Mouse (Mus musculus) left cerebral cortex, postnatal 36 days (tissue): ENCODE measurements at regions not wholly inside any gene's neighbourhood (a gene's known extent, or its start where the extent isn't known, plus 50 kb on each side); places are given as distances from the start of the nearest gene placed in this dataset.
A peak's percentile ranks its signal among the peaks of the same experiment; 100 is the strongest.
"Not testable (repeated sequence)": the region's sequence is repeated elsewhere in the genome, so short reads cannot be mapped to it uniquely, and the experiment has no call there.

Source experiments
- DNase-seq, 2 experiments: peaks; one replicate each; pipeline ENCODE4 v3.0.0; 2021 to 2022; ENCODE audit warnings: low spot score in 2 of 2, mixed read lengths in 1 of 2
- intact Hi-C: fragments of 180-260 bp; cut with DNase I; formaldehyde crosslinking; loops from one replicate; pipeline ENCODE4 v1.15.1; 2025

DNA sequence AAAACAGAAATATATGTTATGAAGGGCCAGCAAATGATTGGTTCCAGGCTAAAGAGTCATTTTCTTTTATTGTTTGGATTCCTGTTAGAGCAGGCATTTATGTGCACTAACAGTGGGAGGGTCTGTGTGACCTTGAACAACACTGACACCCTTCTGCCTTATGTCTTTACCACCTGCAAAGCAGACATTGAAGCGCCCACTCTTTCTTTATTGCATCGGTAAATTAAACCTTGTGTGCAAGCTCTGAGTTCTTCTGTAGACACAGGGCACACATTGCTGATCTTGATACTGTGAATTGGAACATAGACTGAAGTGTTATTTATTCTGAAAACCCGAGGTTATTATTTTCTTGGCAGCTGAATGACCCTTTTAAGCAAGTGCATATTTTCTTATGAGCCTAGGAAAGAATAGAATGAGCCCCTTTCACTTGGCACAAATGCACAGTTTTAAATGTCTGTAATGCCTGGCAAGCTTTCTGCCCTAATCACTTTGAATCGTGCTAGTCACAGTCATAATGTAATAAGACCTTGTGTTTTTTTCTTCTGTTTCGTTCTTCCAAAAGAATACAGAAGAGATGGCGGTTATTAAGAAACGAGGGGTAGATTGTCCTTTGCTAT is 125.1 kb upstream of the Cobl start:
- no peak for DNase-seq
- intact Hi-C loops: no loop called here

- DNase-seq, intact Hi-C loops: not testable (repeated sequence)
These were observed 120.3 kb upstream of the Cobl start for GRCm38 (mm10) chr11:12584851-12585680.

GRCm38 (mm10) chr11:12578999-12579576 is 114.3 kb upstream of the Cobl start:
- intact Hi-C loops: no loop called here

DNA sequence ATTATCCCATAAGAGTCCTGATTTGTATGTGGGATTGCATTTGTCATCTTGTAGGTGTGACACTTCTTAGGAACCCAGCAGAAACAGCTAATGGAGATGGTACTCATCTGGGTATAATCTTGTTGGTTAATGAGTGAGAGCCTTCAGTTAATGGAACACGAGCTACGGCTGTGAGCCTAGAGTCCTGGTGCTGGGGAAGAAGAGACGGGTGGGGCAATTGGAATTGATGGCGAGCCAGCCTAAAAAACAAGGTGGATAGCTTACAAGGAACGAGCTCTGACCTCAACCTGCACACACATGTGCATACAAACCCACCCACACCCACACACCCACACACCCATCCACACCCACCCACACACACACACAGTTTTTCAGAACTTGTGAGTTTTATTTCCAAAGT is 94.9 kb upstream of the Cobl start:
- DNase-seq: no peak
- intact Hi-C loops: loop anchor here (5.0 kb wide), 1 partner anchor 747 kb away; no protein-coding TSS in a partner anchor

More at GRCm38 (mm10) chr11:12578999-12579576, 114.3 kb upstream of the Cobl start:
- DNase-seq: peak; percentile 61 to 62

DNA sequence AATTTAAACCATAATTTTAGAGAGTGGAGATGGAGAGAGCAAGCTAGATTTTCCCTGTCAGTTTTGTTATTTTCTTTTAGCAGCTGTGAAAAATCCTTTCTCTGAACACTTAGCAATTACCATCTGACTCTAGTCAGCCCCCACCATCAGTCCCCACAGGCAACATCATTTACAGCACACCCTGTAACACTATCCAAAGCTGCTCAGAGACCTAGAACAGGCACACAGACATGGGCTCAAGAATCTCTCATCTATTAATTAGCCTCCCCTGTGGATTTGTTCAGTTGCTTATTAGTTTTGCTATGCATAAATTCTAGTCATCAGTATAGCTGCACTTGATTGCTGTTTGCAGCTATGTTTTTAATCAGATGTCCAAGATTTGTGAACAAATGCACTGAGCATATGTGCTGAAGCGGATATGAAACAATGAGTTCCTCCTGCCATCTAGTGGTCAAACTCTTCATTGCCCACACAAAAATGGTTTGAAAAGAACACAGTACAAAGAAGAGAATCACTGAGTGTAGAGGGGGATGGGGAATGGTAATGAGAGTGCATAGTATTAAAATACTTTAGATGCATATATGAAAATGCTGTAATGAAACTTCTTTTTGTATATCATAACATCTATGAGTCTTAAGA is 94.4 kb upstream of the Cobl start:
- intact Hi-C loops: loop anchor here (5.0 kb wide), 1 partner anchor 747 kb away; no protein-coding TSS in a partner anchor

GRCm38 (mm10) chr11:12558176-12558575 is 93.4 kb upstream of the Cobl start:
- no peak for DNase-seq
- intact Hi-C loops: loop anchor here (5.0 kb wide), 1 partner anchor 746 kb away; no protein-coding TSS in a partner anchor

More for the DNA sequence above, 94.4 kb upstream of the Cobl start:
- DNase-seq: peak in 1 of 2 experiments; percentile 21

DNA sequence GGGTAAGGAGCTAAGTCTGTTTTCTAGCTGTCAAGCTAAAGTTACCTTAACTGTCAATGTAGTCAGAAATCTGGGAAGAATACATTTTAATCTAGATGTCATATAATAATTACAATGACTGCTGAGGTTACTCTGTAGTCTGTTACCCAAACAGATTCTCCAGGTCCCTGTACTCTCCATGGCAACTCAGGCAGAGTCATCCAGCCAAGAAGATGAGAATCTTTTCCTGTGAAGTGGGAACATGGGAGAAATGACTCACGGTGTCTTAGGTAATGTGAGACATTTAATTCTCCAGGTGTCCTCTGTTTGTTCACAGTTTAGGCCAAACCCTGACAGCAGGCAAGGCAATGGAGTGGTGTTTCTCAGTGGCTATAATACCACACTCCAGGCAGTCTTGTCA is 81.0 kb upstream of the Cobl start:
- intact Hi-C loops: loop anchor here (10.0 kb wide), 1 partner anchor 571 kb away; no protein-coding TSS in a partner anchor
- no peak for DNase-seq

GRCm38 (mm10) chr11:12543042-12543441 is 78.3 kb upstream of the Cobl start:
- no peak for DNase-seq
- intact Hi-C loops: loop anchor here (5.0 to 10.0 kb wide), 2 partner anchors 568 to 731 kb away; no protein-coding TSS in a partner anchor

DNA sequence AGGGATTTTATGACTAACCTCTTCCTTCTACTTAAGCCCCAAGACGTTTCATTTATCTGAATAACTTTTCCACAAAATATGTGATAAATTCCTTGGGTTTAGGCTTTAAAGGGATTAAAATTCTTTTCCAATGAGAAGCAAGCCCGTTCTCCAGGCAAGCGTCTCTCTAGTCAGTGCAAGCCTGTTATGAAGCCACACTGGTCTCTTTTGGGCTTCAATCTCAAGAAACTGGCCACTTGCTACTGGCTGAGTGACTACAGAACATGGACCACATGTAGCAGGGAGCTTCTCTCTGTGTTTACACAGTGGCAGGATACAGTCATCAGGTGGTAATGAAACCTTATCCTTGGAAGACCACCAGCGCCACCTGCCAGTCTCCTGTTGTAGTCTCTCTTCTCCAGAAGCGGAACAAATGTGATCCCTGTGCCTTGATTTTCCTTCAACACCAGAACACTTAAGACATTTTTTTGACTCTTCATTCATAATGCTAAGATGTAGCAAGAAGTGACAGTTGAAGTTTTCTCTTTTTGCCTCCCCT is 75.6 kb upstream of the Cobl start:
- intact Hi-C loops: loop anchor here (5.0 to 10.0 kb wide), 2 partner anchors 566 to 728 kb away; no protein-coding TSS in a partner anchor
- peak in 1 of 2 experiments; percentile 24 for DNase-seq

- DNase-seq: no peak
- intact Hi-C loops: loop anchor here (5.0 to 10.0 kb wide), 2 partner anchors 220 to 713 kb away; no protein-coding TSS in a partner anchor
These were observed 70.3 kb upstream of the Cobl start for GRCm38 (mm10) chr11:12535063-12535462.

- intact Hi-C loops: loop anchor here (1.0 to 10.0 kb wide), 3 partner anchors 60 to 217 kb away; no protein-coding TSS in a partner anchor
- DNase-seq: peak; percentile 58 to 61
These were observed 67.5 kb upstream of the Cobl start for GRCm38 (mm10) chr11:12532288-12532687.

- DNase-seq, intact Hi-C loops: not testable (repeated sequence)
These were observed 57.3 kb upstream of the Cobl start for GRCm38 (mm10) chr11:12522063-12522462.

- no peak for DNase-seq
These were observed 56.5 kb upstream of the Cobl start for GRCm38 (mm10) chr11:12521286-12521685.

DNA sequence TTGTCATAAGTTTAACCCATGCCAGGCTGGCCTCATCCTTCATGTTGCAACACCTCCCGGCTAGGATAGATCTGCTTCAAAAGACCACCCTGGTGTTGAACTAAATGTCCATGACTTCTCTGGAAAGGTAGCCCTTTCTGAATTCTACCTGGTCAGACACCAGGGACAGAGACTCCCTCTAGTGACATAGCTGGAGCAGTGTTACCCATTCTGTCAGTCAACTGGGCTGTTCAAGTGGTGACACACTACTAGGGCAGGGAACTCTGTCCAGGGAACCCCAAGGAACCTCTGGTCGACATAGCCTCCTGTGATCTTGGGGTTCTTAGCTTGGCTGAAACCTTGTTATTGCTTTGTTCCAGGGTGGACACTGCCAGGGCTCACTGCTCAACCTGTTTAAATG is 51.6 kb upstream of the Cobl start:
- intact Hi-C loops: no loop called here
- DNase-seq: no peak

More at GRCm38 (mm10) chr11:12521286-12521685, 56.5 kb upstream of the Cobl start:
- intact Hi-C loops: no loop called here
